Mouse (Mus musculus): ENCODE measurements at regions not wholly inside any gene's neighbourhood (a gene's known extent, or its start where the extent isn't known, plus 50 kb on each side); places are given as distances from the start of the nearest gene placed in this dataset.

DNA sequence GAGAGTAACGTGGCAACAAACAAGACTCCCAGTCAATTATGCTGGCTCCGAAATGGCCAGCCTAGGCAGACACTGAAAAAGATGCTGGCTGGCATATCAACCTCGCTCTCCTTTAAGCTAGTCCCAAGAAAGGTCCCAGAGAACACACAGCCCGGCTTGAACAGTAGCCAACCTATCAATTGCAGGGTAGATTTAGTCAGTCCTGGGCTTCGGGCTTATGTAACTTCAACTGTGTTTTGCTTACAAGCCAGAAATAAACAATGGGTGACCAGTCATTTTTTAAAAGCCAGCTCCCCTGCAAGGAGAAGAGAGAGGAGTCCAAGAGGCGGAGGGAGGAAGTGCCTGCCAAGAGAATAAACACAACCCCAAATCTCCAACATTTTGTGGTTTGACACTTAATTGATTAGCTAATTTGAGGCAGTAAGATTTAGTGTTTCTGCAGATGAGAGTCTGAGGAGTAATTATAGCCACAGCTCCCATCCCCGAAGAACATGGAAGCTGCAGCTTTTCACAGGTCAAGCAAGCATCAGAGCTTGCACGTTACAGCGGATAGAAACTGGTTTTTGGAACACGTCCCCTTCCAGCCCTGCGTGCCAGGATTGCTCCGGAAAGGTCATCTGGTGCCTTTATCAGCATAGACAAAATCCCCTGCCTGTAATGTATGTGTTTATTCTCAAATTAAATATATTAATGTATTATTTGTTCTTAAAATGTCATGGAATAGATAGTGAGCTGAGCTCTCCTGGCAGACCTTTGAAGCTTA is 322.1 kb downstream of the Gm45692 start:
- peak; percentile 27 for DNase-seq (ENCODE audit: low read depth, low spot score)

DNA sequence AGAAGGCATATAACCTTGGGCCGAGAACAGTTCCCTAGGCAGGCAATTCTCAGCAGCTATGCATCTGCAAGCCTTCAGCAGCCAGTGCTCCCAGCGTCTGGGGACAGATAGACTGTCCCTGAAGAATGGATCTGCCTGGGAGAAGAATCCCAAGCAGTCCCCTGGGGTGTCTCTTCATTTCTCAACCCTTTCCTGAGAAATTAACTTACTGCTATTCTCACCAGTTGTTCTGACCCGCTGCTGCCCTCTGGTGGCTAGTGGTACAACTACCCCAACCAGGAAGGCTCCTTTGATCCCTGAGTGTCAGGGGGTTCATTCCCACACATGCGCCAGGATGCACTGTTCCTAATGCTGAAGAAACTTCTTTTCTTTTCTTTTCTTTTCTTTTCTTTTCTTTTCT is 323.7 kb downstream of the Gm45692 start:
- DNase-seq (ENCODE audit: low read depth, low spot score): peak; percentile 52

DNA sequence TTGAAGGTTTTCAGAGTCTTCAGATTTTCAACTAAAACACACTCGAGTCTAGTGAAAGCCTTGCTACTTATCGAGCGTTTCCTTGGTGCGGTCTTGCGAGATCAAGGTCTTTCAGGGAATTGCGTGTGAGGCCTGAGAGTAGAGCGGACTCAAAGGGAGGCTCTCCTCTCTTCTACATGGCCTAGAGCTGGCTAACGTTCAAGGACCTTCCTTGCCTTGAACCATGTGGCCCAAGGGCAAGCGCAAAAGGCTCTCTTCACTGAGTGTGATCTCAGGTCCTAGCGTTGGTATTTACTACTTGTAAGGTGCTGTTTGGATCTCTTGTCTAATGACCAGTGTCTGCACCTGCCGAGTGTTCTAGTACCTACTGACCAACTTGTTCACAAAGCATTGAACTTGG is 324.4 kb downstream of the Gm45692 start:
- DNase-seq (ENCODE audit: low read depth, low spot score): no peak

DNA sequence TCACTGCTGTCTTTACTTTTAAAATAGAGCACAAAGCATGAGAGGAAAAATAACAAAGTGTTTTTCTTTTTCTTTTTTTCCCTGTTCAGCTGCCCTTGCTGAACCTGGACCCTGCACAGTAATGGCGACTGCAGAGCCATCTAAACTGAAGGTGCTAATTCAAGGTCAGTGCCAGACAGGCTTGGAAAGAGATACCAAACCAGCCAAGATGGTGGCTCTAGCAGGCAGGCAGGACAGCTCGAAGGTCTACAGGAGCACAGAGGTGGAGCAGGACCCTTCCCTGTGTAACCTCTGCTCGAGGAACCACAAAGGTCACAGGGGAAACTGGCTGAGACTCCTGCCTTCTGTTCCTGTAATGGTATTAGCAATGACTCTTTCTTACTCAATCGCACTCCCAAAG is 326.7 kb downstream of the Gm45692 start:
- no peak for DNase-seq (ENCODE audit: low read depth, low spot score)

DNA sequence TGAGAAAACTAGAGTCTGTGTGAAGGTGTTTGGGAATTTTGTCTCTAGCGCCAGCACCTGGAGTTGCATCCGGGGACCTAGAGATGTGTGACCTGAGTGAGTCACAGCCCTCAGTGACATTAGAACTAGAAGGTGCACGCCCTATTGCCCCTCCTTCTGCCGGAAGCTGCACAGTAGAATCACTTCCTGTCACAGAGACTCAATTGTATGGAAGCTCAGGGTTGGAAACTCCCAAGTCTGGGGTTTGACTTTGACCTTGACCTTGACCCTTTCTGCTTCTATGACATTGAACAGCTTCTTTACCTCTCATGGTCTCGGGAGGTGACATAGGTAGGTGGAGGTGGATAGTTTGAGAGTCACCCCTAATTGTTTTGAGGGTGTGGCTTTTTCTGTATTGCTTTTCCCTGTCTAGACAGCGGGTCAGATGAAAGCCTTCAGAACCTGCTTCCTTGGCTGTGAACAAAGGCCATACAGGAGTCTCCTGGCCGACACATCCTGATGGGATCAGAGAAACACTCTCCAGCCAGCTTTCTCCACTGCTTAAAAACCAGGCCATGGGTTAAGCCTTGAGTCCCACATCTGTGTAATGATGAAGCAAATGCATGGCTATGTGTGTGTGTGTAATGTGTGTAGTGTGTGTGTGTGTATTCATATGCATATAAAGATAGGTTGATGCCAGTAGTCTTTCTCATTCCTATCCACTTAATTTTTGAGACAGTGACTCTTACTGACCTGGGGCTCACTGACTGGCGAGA is 328.7 kb downstream of the Gm45692 start:
- DNase-seq (ENCODE audit: low read depth, low spot score): no peak

DNA sequence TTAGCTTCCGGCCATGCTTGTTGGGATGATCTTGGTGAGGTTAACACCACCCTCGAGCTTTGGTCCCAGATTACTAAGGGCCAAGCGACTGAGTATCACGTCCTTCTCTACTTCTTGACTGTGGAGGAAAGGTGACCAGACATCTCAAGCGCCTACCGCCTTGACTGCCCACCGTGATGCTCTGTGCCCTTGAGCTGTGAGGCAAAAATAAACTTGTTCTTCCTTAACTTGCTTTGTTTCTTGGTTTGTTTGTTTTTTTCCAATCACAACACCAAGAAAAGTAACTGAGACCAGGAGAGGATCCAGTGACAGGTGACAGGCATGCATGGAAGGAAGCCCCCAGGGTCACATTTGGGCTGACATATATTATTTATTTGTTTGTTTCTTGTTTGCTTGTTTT is 330.0 kb downstream of the Gm45692 start:
- no peak for DNase-seq (ENCODE audit: low read depth, low spot score)

DNA sequence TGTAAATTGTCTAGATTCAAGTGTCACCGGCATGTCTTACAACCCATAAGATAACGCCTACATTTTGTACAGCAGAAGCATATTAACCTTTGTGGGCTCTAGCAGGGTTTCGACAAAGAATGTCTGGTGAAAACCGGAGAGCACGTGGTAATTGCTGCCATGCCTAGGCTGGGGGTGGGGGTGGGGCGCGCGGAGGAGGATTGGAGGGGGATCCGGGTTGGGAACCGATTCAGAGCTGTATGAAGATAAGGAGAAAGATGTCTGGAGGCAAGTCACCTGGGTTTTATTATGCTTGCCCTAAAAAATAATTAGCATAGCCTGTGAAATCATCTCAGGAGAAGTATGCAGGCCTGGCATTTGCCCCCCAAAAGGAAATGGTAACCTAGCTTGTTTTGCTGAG is 331.2 kb downstream of the Gm45692 start:
- no peak for DNase-seq (ENCODE audit: low read depth, low spot score)

DNA sequence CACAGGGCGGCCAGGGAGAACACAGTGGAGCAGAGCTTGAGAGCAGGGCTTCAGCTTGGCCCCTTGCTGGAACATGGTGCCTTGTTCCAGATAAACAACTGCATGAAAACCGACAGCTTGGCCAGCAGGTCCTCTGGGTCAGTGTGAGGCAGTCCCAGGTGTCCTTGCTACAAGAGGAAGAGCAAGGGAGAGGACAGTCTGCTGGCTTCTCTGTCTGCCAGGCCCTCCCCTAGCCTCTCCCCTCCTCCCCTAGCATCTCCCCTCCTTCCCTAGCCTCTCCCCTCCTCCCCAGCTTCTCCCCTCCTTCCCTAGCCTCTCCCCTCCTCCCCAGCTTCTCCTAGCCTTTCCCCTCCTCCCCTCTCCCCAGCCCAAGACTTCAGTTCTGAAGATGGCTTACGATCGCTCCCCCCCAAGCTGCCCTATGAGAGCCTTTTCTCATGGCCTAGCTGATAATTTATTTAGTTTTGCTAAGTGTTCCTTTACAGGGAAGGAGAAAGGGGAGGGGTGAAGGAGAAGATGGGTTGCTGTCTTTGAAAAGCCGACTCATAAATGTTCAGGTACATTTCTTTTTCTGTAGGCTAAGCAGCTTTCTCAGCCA is 333.7 kb downstream of the Gm45692 start:
- DNase-seq (ENCODE audit: low read depth, low spot score): no peak

DNA sequence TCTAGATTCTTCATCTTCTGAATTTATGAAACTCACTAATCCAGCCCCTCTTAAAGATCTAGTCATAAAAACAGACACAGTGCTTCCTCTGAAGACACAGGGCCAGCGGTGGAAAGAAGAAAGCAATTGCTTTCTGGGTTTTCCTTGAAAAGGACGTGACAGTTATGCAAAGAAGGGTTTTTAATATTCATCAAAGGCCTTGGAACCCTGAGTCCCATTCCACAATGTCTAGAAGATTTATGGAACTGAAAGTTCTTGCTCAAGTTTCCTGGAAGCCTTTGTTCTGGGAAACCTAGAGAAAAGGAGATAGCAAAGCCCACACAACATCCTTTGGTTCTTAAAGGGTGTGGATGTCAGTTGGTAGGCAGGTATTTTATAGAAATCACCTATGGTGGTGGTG is 346.0 kb downstream of the Gm45692 start:
- DNase-seq (ENCODE audit: low read depth, low spot score): no peak

DNA sequence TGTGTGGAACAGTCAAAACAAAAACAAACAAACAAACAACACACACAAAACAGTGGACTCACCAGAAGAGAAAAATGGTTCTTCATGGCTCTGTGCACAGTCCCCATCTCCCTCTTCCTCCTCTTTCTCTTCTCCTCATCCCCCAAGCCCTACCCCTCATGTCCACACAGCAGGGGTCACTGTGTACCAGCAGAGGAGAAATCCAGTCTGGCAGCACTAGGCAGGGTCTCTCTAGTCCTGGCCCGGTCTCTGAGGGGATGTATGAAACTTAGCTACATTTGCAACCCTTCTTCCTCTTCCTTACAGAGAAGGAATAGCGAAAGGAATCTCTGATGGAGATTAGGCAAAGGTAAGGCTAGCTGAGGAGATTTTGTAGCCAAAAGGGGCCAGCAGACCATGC is 349.1 kb downstream of the Gm45692 start:
- no peak for DNase-seq (ENCODE audit: low read depth, low spot score)

DNA sequence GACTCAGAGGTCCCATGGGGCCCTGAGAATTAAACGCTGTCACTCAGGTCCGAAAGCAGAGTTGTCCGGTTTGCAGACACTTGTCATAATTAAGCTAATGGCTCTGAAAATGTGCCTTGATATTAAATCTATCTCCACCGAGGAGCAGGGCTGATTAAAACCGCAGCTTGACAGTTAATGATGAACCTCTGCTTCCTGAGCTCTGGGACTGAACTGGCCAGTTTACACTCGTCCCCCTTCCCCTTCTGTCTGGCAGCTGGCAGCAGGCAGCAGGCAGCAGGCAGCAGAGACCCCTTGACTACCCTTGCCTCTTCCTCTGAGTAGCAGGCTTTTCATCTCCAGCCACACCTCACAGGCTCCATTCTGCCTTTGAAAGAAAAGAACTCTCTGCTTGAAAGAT is 350.4 kb downstream of the Gm45692 start:
- DNase-seq (ENCODE audit: low read depth, low spot score): no peak

DNA sequence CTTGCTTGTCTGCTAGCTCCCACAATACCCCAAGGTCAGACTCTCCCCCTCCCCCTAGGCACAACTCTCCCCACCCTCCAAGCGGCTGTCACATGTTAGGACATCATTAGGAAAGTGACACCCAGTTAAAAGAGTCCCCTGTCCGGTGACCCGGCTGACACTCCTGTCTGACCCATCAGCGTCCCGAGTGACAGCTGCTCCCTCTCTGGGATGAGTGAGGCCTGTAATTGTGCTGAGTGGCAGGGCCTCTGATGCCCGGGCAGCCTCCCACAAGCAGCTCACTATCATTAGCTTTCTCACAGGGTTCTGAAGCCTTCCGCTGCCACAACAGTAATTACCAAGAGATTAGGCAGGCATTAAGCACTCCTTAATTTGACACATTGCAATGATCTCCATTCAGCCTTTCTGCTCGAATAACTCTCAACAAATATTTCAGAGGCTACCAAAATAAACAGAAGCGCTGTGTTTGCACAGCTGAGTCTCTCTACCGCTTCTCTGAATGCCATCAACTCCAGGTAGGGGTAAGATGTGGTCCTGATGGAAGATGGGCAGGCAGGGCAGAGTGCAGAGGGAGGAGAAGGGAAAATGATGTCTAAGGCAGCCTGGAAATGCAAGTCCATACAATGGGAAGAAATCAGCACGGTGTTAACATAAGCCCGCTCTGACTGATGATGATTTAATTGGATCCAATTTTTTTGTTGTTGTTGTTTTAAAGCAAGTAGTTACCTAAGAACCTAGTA is 352.6 kb downstream of the Gm45692 start:
- peak; percentile 7 for DNase-seq (ENCODE audit: low read depth, low spot score)

DNA sequence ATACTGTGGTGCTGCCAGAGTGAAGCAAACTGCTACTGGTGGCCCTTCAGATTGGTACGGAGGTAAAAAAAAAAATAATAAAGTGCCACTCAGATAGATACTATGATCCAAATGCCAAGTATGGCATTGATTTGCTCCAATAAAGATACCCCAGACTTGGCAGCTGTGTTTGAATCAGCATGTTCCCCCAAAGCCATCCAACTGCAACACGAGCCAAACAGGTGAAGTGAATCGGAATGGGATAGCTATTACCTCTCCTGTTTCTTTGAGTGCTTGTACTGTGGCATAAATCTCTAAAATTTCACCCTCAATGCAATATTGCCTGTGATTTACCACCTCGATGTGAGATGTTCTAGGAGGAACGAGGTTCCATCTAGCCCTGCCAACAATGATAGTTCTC is 365.4 kb downstream of the Gm45692 start:
- DNase-seq (ENCODE audit: low read depth, low spot score): no peak

DNA sequence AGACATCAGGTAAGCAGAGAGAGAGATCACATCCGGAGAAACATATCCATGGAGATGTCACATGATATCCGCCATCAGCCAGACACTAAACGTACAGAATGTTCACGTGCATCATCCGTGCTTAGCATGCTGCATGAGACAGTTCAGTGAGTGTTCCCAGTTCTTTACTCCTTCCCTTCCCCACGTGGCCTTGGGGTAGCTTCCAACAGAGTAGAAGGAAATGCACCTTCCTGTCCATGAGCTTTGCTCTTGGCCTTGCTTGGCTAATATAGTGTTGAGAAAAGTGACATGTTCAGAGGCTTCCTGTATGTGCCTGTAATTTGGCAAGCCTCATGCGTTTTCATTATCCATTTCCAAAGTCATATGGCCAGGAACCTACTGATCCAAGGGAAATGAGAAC is 368.5 kb downstream of the Gm45692 start:
- DNase-seq (ENCODE audit: low read depth, low spot score): no peak

DNA sequence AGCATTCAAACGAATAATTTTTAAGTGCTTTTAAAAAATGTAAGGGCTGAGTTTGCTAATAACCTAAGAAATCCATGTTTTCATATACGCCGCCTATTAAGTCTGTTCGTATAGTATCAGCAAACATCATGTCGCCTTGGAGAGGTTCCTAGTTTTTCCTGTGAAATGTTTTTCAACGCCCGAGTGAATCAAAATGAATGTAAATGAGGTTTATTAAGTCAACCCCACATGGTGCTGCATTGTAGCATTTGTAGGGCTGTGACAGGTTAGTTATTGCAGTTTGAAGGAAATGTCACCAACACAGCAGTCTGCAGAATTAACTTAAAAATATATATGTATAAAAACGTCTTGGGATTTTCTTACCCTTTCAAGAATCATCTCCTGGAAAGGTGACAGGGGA is 369.3 kb downstream of the Gm45692 start:
- no peak for DNase-seq (ENCODE audit: low read depth, low spot score)

DNA sequence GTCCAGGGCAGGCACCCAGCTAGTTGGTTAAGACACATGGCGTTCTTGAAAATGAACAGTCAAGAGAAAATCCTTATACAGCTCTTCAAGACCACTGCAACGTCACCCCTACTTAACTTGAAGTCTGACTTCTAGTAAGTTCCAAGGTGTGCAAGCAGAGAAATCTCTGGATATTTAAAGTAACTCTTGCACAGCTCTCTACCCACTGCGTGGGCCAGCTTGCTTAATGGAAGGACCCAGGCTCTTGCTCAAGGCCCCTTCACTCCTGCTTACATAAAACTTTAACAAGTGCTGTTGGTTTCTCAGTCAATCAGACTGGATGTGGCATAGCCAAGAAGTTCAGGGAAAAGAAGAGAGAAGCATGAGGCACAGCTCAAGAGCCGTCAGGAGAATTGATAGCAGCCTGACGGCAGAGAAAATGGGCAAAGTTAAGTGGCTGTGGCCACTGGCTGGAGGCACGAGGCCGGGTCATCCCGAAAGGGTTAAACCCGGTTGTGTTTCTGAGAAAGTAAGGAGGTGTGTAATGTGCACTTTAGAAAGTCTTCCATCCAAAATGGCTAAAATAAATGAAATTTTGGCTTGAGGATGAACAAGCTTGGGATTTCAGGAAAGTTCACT is 382.0 kb downstream of the Gm45692 start:
- no peak for DNase-seq (ENCODE audit: low read depth, low spot score)

DNA sequence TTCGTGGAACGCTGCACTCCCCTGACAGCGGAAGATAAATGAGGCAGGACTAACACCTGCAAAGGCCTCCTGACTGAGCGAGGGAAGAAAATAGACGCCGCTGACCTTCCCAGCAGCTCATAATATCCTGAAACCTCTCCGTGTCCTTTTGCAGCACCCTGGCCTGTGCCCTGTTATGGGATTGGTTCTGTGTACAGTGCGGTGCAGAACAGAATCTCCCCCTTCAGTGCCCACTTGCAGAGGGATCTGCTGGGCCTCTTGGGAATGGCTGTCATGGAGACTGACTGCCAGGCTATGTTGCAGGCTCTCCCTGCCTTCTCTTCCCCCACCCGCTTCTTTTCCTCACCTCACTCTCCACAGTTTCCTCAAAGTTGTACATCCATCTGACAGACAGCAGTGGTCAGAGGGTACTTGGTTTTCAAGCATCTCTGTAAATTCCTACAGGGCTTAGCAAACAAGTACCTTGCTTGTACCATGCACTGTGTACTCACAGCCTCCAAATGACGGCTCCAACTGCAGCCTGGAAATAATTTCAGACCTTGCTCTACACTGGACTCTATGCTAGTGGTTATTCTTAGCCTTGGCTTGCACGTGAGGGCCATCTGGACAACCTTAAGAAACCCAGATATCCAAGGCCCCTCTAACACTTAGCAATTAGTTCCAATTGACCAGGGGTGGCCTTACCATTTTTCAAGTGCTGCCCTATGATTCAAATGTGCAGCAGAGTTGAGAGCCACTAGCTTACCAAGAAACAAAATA is 382.7 kb downstream of the Gm45692 start:
- DNase-seq (ENCODE audit: low read depth, low spot score): no peak

DNA sequence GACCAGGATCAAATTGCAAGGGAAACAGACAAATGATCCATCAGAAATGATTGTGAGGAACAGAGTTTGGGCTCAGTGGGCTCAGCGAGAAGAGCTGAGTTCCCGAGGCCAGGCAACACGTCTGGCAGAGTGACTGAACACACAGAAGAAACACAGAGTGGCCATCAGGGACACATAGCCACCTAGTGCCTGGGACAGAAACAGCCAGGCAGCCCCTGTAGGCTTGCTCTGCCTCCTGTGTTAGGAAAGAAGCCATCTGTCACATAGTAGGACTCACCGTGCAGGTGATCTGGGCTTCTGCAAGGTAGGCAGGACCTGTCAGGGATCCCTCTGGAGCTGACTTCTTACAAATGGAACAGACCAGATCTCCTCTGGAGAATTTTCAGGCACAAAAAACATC is 383.4 kb downstream of the Gm45692 start:
- no peak for DNase-seq (ENCODE audit: low read depth, low spot score)

DNA sequence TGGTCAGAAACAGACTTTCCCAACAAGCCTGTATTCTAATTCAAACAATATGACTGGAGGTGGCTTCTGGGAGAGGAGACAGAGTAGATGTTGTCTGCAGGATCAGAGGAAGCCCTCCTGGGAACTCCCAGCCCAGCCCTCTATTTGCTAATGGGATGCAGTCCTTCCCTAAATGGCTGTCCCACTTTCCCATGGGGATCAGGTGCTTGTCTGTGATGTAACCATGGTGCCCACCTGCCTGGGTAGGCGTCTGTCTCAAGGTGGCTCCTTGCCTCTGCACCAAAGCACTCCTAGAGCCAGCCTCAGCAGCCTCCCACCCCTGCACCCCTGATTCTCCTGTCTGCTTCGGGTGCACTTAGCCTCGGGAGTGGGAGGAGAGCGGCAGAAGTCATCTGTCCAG is 384.6 kb downstream of the Gm45692 start:
- DNase-seq (ENCODE audit: low read depth, low spot score): no peak

DNA sequence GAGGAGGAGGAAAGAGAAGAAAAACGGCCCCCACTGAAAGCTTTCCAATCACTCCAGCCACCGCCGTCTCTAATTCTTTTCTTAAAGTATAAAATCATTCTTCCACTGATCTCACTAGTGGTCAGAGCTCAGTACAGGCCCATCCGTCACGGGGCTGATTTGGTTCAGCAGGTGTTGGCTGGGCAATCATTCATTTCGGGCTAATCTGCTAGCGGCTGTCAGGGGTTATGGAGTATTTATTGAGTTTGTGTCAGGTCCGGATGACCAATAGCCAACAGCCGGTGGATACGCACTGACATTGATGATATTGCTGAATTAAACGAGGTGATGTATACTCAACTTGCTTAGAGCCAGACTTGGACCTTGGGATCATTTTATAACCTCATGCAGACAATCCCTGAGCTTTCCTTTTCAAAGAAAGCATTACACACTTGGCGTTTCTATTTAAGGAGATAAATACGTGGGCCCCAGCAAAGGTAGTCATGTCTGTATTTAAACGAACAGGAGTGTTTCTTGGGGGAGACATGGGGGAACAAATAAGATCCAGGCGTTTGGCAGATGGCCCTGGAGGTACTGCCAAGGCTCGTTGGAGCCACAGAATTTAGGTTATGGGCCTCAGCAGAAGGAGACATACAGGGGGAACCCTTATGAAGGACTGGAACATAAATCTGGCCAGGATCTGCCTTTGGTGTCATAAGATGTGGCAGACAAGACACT is 385.1 kb downstream of the Gm45692 start:
- DNase-seq (ENCODE audit: low read depth, low spot score): no peak

Measured in skeletal muscle tissue, adult 2 months (tissue).